Mouse (Mus musculus) forebrain, embryonic 15.5 days (tissue): ENCODE data around the gene Gnas. TPM values are rescaled to one million over a fixed set of nuclear protein-coding genes. Genes with fewer than 3 reads are reported as not detected.
A peak's percentile ranks its signal among the peaks of the same experiment; 100 is the strongest.

ENCODE experiments used
- ATAC-seq: fragments of 200-750 bp; cut with Nextera tagmentation; replicated peaks from 2 replicates; pipeline ENCODE4 v1.8.0; 2017; ENCODE audit warnings: mild to moderate bottlenecking, moderate TSS enrichment, moderate library complexity
- H3K27ac ChIP-seq: fragments of 300-500 bp; sonication (generic); replicated peaks from 2 replicates; pipeline ENCODE4 v1.5.1; 2015; ENCODE audit warnings: mild to moderate bottlenecking, inconsistent platforms
- H3K27me3 ChIP-seq: fragments of 300-500 bp; sonication (generic); 2 replicates; pipeline ENCODE4 v1.6.1; 2015; ENCODE audit warnings: inconsistent platforms
- H3K36me3 ChIP-seq: fragments of 300-500 bp; sonication (generic); 2 replicates; pipeline ENCODE4 v1.6.1; 2015; ENCODE audit warnings: mild to moderate bottlenecking, inconsistent platforms
- H3K4me1 ChIP-seq: fragments of 300-500 bp; sonication (generic); 2 replicates; pipeline ENCODE4 v1.6.1; 2015; ENCODE audit warnings: inconsistent platforms
- H3K4me2 ChIP-seq: fragments of 300-500 bp; sonication (generic); replicated peaks from 2 replicates; pipeline ENCODE4 v1.6.1; 2015; ENCODE audit warnings: mild to moderate bottlenecking, inconsistent platforms
- H3K4me3 ChIP-seq: fragments of 300-500 bp; sonication (generic); 2 replicates; pipeline ENCODE4 v1.5.1; 2015; ENCODE audit warnings: mild to moderate bottlenecking, inconsistent platforms
- H3K9ac ChIP-seq: fragments of 300-500 bp; sonication (generic); replicated peaks from 2 replicates; pipeline ENCODE4 v1.6.1; 2015; ENCODE audit warnings: mild to moderate bottlenecking, inconsistent platforms
- H3K9me3 ChIP-seq: fragments of 300-500 bp; sonication (generic); 2 replicates; pipeline ENCODE4 v1.6.1; 2016; ENCODE audit warnings: inconsistent platforms
- WGBS: fragments of 180-500 bp; shearing (Covaris S2); methylation state at CpG from one replicate; pipeline ENCODE4 v1.1.7; 2015; ENCODE audit warnings: mixed read lengths; 5-methylcytosine and 5-hydroxymethylcytosine counted together
- polyA plus RNA-seq: library from polyadenylated mRNA; unstranded; fragments of >200 nt; fragmentation: Nextera tagmentation; extraction: Ambion mirVana; gene quantifications from 2 replicates; pipeline ENCODE4 v1.2.1, GENCODE M21; 2015

Gnas gene
- polyA plus RNA-seq, 1 experiment from 2014 or later, result 1,250 TPM

- H3K27ac ChIP-seq, result peak overlapping the region; percentile 97
- peak; percentile 45 for ATAC-seq
- H3K4me3 ChIP-seq, result peak overlapping the region; percentile 74
- peak overlapping the region; percentile 94 for H3K9ac ChIP-seq
- H3K4me2 ChIP-seq, result peak overlapping the region; percentile 67
- H3K27me3 ChIP-seq, result no peaks in the 10 kb centered on the region
- under 1% methylated on average over 44 of the region's 48 CpGs for WGBS
- H3K4me1 ChIP-seq, result peaks cover 61% of the 10 kb centered on the region
- no peaks in the 10 kb centered on the region for H3K36me3 ChIP-seq
- H3K9me3 ChIP-seq, result no peaks in the 10 kb centered on the region
Measured at GRCm38 (mm10) chr2:174330616-174331191, 46.6 kb downstream of the Gnas start.

- Histone ChIP-seq H3K27me3 (no peaks in the 10 kb centered on the region), H3K4me3 (peak overlapping the region; percentile 74), H3K9me3 (no peaks in the 10 kb centered on the region), H3K27ac (peak overlapping the region; percentile 97), H3K36me3 (no peaks in the 10 kb centered on the region), H3K4me2 (peak overlapping the region; percentile 67), H3K4me1 (peaks cover 66% of the 10 kb centered on the region), H3K9ac (peak overlapping the region; percentile 94)
- no peak for ATAC-seq
- 13% methylated on average over 12 of the region's 12 CpGs for WGBS
Measured at GRCm38 (mm10) chr2:174331282-174332030, 47.3 kb downstream of the Gnas start.

- H3K27ac ChIP-seq, result no peak overlapping the region
- H3K4me2 ChIP-seq, result 0 out of 2 replicates have a peak overlapping the region, but pooled peaks have one; percentile 67
- no peak for ATAC-seq
- H3K9me3 ChIP-seq, result no peaks in the 10 kb centered on the region
- WGBS, result 62% methylated on average over 7 of the region's 7 CpGs
- peaks cover 68% of the 10 kb centered on the region for H3K4me1 ChIP-seq
- no peaks in the 10 kb centered on the region for H3K27me3 ChIP-seq
- H3K36me3 ChIP-seq, result no peaks in the 10 kb centered on the region
- H3K9ac ChIP-seq, result no peak overlapping the region
- no peak overlapping the region for H3K4me3 ChIP-seq
Measured at GRCm38 (mm10) chr2:174333239-174333890, 49.2 kb downstream of the Gnas start.

GRCm38 (mm10) chr2:174334415-174334814 is 50.3 kb downstream of the Gnas start:
- no peaks in the 10 kb centered on the region for H3K27me3 ChIP-seq
- H3K36me3 ChIP-seq, result no peaks in the 10 kb centered on the region
- H3K27ac ChIP-seq, result no peak overlapping the region
- H3K4me2 ChIP-seq, result no peak overlapping the region
- H3K9me3 ChIP-seq, result no peaks in the 10 kb centered on the region
- H3K4me3 ChIP-seq, result no peak overlapping the region
- ATAC-seq, result no peak
- 76% methylated on average over 10 of the region's 10 CpGs for WGBS
- no peak overlapping the region for H3K9ac ChIP-seq
- peaks cover 67% of the 10 kb centered on the region for H3K4me1 ChIP-seq

GRCm38 (mm10) chr2:174337275-174337674 is 53.2 kb downstream of the Gnas start:
- whole genome bisulfite sequencing, result 89% methylated on average over 13 of the region's 13 CpGs
- Histone ChIP-seq H3K4me2 (no peak overlapping the region), H3K4me3 (no peak overlapping the region), H3K4me1 (peaks cover 57% of the 10 kb centered on the region), H3K9ac (no peak overlapping the region), H3K36me3 (no peaks in the 10 kb centered on the region), H3K27me3 (no peaks in the 10 kb centered on the region), H3K27ac (no peak overlapping the region), H3K9me3 (no peaks in the 10 kb centered on the region)
- ATAC-seq, result no peak

- no peak for ATAC-seq
- Histone ChIP-seq H3K27ac (no peak overlapping the region), H3K4me1 (peaks cover 56% of the 10 kb centered on the region), H3K9me3 (no peaks in the 10 kb centered on the region), H3K9ac (no peak overlapping the region), H3K27me3 (no peaks in the 10 kb centered on the region), H3K4me2 (no peak overlapping the region), H3K36me3 (peaks cover 1% of the 10 kb centered on the region), H3K4me3 (no peak overlapping the region)
- 91% methylated on average over 1 of the region's 1 CpGs for WGBS
Measured at GRCm38 (mm10) chr2:174339701-174340100, 55.6 kb downstream of the Gnas start.

- Histone ChIP-seq H3K27me3 (no peaks in the 10 kb centered on the region), H3K4me3 (no peak overlapping the region), H3K9ac (no peak overlapping the region), H3K9me3 (no peaks in the 10 kb centered on the region), H3K27ac (no peak overlapping the region), H3K4me1 (peaks cover 51% of the 10 kb centered on the region), H3K4me2 (no peak overlapping the region), H3K36me3 (peaks cover 8% of the 10 kb centered on the region)
- 94% methylated on average over 3 of the region's 3 CpGs for WGBS
- ATAC-seq, result no peak
Measured at GRCm38 (mm10) chr2:174340229-174340892, 56.2 kb downstream of the Gnas start.

- Histone ChIP-seq H3K27ac (no peak overlapping the region), H3K4me3 (no peak overlapping the region), H3K9me3 (no peaks in the 10 kb centered on the region), H3K4me2 (no peak overlapping the region), H3K9ac (no peak overlapping the region), H3K27me3 (no peaks in the 10 kb centered on the region), H3K4me1 (peaks cover 45% of the 10 kb centered on the region), H3K36me3 (peaks cover 15% of the 10 kb centered on the region)
- no peak for ATAC-seq
- WGBS, result 95% methylated on average over 4 of the region's 4 CpGs
Measured at GRCm38 (mm10) chr2:174340893-174341580, 56.9 kb downstream of the Gnas start.

GRCm38 (mm10) chr2:174342793-174343400 is 58.8 kb downstream of the Gnas start:
- Histone ChIP-seq H3K9ac (no peak overlapping the region), H3K27me3 (no peaks in the 10 kb centered on the region), H3K27ac (peak overlapping the region; percentile 46), H3K36me3 (peaks cover 29% of the 10 kb centered on the region), H3K4me2 (no peak overlapping the region), H3K4me1 (peaks cover 37% of the 10 kb centered on the region), H3K4me3 (no peak overlapping the region), H3K9me3 (no peaks in the 10 kb centered on the region)
- WGBS, result 50% methylated on average over 8 of the region's 8 CpGs
- 0 out of 2 replicates have a peak, but pooled peaks have one; percentile 14 for ATAC-seq

- ATAC-seq, result no peak
- 32% methylated on average over 1 of the region's 1 CpGs for WGBS
- H3K4me2 ChIP-seq, result no peak overlapping the region; the same call in 1 of the 2 replicates
Measured at GRCm38 (mm10) chr2:174343566-174343965, 59.4 kb downstream of the Gnas start.

GRCm38 (mm10) chr2:174344003-174344655 is 60.0 kb downstream of the Gnas start:
- peaks cover 27% of the 10 kb centered on the region for H3K4me1 ChIP-seq
- peaks cover 29% of the 10 kb centered on the region for H3K36me3 ChIP-seq
- no peak overlapping the region for H3K4me3 ChIP-seq
- no peaks in the 10 kb centered on the region for H3K27me3 ChIP-seq
- H3K9me3 ChIP-seq, result no peaks in the 10 kb centered on the region
- ATAC-seq, result peak; percentile 82
- H3K4me2 ChIP-seq, result no peak overlapping the region; the same call in 1 of the 2 replicates
- no peak overlapping the region for H3K9ac ChIP-seq
- peak overlapping the region; percentile 46 for H3K27ac ChIP-seq
- WGBS, result 17% methylated on average over 3 of the region's 3 CpGs

More at GRCm38 (mm10) chr2:174343566-174343965, 59.4 kb downstream of the Gnas start:
- H3K4me3 ChIP-seq, result no peak overlapping the region
- H3K9ac ChIP-seq, result no peak overlapping the region
- H3K27me3 ChIP-seq, result no peaks in the 10 kb centered on the region
- peaks cover 29% of the 10 kb centered on the region for H3K36me3 ChIP-seq
- no peaks in the 10 kb centered on the region for H3K9me3 ChIP-seq
- peak overlapping the region; percentile 46 for H3K27ac ChIP-seq
- H3K4me1 ChIP-seq, result peaks cover 33% of the 10 kb centered on the region
